Mouse (Mus musculus): ENCODE results near the gene Asb14. TPM values are rescaled to one million over a fixed set of nuclear protein-coding genes. Genes with fewer than 3 reads are reported as not detected.

Gene Asb14
- 0.27 TPM in 2 replicates for polyA plus RNA-seq (2012; rRNA removed)

DNA sequence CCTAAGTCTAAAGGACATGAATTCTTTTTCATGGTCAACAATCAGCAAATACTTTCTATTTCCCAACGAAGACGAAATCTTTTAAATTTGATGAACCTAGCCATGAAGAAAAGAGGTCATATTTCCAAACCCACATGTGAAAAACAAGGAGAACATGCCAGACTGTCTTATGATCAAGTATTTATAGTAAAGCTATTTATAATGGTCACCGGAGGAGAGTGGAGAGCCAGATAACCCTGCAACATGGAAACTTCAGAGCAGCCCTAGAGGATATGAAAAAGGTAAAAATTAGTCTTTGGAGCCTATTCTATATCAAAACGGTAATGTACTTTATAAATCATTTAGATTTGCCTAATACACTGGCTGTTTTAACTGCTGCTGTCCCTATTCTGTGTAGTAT lies at the start of gene Asb14:
Gene Asb14 (plus strand): TSS at position 166 of the 400 bp plus-strand sequence.

Other genes with a start within 250 kb of the Asb14 start
- 7.6 and 7.7 TPM in 2 replicates for gene Pde12, start 224.7 kb upstream of the Asb14 start, polyA plus RNA-seq (2012; rRNA removed)
- gene Dnah12, start 201.3 kb upstream of the Asb14 start, polyA plus RNA-seq (2012; rRNA removed): 0.16 and 0.24 TPM in 2 replicates
- 37.2 and 37.8 TPM in 2 replicates for gene Appl1, start 76.7 kb downstream of the Asb14 start, polyA plus RNA-seq (2012; rRNA removed)
- gene Hesx1, start 99.9 kb downstream of the Asb14 start, polyA plus RNA-seq (2012; rRNA removed): 0.11 TPM in 1 of 2 replicates, not detected in the other
- 3.3 and 4.2 TPM in 2 replicates for gene Il17rd, start 144.4 kb downstream of the Asb14 start, polyA plus RNA-seq (2012; rRNA removed)
- 9.2 and 10.1 TPM in 2 replicates for gene Arhgef3, start 220.3 kb downstream of the Asb14 start, polyA plus RNA-seq (2012; rRNA removed)

Data from central nervous system, embryonic 18 days (tissue).